Mouse (Mus musculus): ENCODE measurements around the gene Islr. TPM values are rescaled to one million over a fixed set of nuclear protein-coding genes. Genes with fewer than 3 reads are reported as not detected.

Gene Islr
- total and polyA plus RNA-seq, 3 experiments, result not detected

DNA sequence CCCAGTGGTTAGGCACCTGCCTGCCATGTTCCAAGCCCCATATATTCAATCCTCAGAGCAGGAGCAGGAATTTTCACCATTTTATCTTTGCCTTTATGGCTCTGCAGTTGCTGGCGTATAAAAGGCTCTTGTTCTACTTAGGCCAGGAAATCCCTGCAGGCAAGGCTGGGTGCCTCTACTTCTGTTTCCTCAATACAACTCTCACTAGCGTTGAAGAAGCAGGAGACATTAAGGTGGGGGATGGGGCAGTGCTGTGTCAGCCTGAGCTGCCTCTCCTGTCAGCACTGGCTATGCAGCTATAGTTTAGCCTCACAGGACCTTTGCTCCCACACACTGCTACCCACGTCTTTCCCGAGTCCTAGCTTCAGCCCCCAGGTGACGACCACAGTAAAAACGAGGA lies 27.6 kb upstream of the Islr start:
- Histone ChIP-seq H3K9ac (ENCODE audit: control insufficient read depth, low read depth, low read length, poor library complexity, severe bottlenecking) (no peak overlapping the region), H3K27me3 (ENCODE audit: control insufficient read depth in 1 of 2, insufficient read depth in 2 of 2, low read length in 2 of 2) (no peaks in the 10 kb centered on the region), H3K4me3 (ENCODE audit: control insufficient read depth in 1 of 2, insufficient read depth in 1 of 2, low read depth in 2 of 2, low read length in 2 of 2) (no peak overlapping the region), H3K36me3 (ENCODE audit: control insufficient read depth in 1 of 2, insufficient read depth in 2 of 2, low read length in 2 of 2) (peaks cover 24% of the 10 kb centered on the region in 2 experiments), H3K9me3 (replicated peaks; ENCODE audit: insufficient read depth, low read length) (no peaks in the 10 kb centered on the region), H3K27ac (ENCODE audit: control insufficient read depth, low read depth, low read length) (peak overlapping the region; percentile 14; the same call in 1 of the 2 replicates), H3K4me1 (ENCODE audit: control insufficient read depth in 1 of 2, insufficient read depth in 2 of 2, low read length in 2 of 2) (peaks cover 0 to 25% of the 10 kb centered on the region in 2 experiments; a peak in 3 of 4 replicates), H3K79me2 (ENCODE audit: control insufficient read depth, insufficient read depth, low read length, poor library complexity) (no peaks in the 10 kb centered on the region)
- DNase-seq (ENCODE audit: low read depth, low spot score), result no peak
- TF ChIP-seq BHLHE40 (IDR thresholded peaks at IDR 0.05; ENCODE audit: borderline replicate concordance, low read depth, low read length) (no peak), KAT2A (conservative IDR thresholded peaks at IDR 0.05; ENCODE audit: low read depth, low read length) (no peak), UBTF (IDR thresholded peaks at IDR 0.05; ENCODE audit: borderline replicate concordance, insufficient read depth, low read depth, low read length) (no peak), ZMIZ1 (IDR thresholded peaks at IDR 0.05; ENCODE audit: low read depth, low read length) (no peak), E2F4 (IDR thresholded peaks at IDR 0.05; ENCODE audit: borderline replicate concordance, low read depth, low read length) (no peak), NRF1 (IDR thresholded peaks at IDR 0.05; ENCODE audit: insufficient read depth, low read depth, low read length, poor library complexity, severe bottlenecking) (no peak), POLR2A (IDR thresholded peaks at IDR 0.05; ENCODE audit: control insufficient read depth in 1 of 2, insufficient read depth in 1 of 2, low read depth in 1 of 2, low read length in 2 of 2, poor library complexity in 1 of 2) (no peak), EP300 (IDR thresholded peaks at IDR 0.05; ENCODE audit: low read depth in 1 of 2, low read length in 2 of 2) (no peak), RCOR1 (IDR thresholded peaks at IDR 0.05; ENCODE audit: low read depth, low read length) (no peak), SIN3A (IDR thresholded peaks at IDR 0.05; ENCODE audit: low read length) (no peak), TAL1 (IDR thresholded peaks at IDR 0.05; ENCODE audit: low read length) (no peak), CHD2 (IDR thresholded peaks at IDR 0.05; ENCODE audit: low read length) (no peak), USF2 (IDR thresholded peaks at IDR 0.05; ENCODE audit: borderline replicate concordance in 1 of 2, insufficient read depth in 1 of 2, low read depth in 1 of 2, low read length in 2 of 2) (no peak), HCFC1 (IDR thresholded peaks at IDR 0.05; ENCODE audit: low read depth, low read length) (no peak), NELFE (IDR thresholded peaks at IDR 0.05; ENCODE audit: low read depth, low read length) (no peak), JUND (IDR thresholded peaks at IDR 0.05; ENCODE audit: low read depth, low read length) (no peak)

DNA sequence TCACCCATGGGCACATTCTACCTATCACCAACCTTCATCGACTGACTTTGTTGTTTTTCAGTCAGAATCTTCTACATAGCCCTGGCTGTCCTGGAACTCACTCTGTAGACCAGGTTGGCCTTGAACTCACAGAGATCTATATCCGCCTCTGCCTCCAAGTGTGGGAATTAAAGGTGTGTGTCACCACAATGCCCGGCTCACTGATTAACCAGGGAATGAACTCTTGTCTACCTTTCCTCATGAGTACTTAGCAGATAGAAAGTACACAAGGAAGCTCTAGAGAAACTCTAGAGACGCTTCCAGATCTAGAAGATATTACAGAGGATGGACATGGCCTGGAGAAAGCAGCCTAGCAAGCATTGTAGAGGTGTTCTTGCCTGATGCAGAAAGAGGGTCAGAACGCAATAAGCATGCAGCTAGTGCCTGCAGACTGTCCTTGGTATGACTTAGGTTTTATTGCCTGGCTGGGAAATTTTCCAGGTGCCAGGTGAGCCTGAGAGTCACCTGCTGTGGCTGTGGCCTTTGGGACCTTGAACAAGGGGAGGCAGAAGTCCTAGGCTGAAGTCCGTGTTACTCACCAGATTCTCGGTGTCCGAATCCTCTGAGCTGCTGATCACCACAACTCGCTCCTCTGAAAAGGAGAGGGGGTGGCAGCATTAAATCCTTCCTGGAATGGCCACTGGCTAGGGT lies 24.8 kb upstream of the Islr start:
- no peaks in the 10 kb centered on the region for H3K27me3 ChIP-seq (ENCODE audit: control insufficient read depth in 1 of 2, insufficient read depth in 2 of 2, low read length in 2 of 2)
- peaks cover 0 to 39% of the 10 kb centered on the region in 2 experiments; a peak in 3 of 4 replicates for H3K4me1 ChIP-seq (ENCODE audit: control insufficient read depth in 1 of 2, insufficient read depth in 2 of 2, low read length in 2 of 2)
- TF ChIP-seq CTCF (IDR thresholded peaks at IDR 0.05 in 2 of 3, conservative IDR thresholded peaks at IDR 0.05 in 1 of 3; ENCODE audit: control insufficient read depth in 1 of 3, insufficient read depth in 1 of 3, low read depth in 2 of 3, low read length in 3 of 3, poor library complexity in 1 of 3, severe bottlenecking in 1 of 3) (no peak), GATA1 (IDR thresholded peaks at IDR 0.05; ENCODE audit: low read depth, low read length) (no peak), POLR2A (IDR thresholded peaks at IDR 0.05; ENCODE audit: control insufficient read depth in 1 of 2, insufficient read depth in 1 of 2, low read depth in 1 of 2, low read length in 2 of 2, poor library complexity in 1 of 2) (no peak), MAFK (IDR thresholded peaks at IDR 0.05; ENCODE audit: borderline replicate concordance, low read depth, low read length) (no peak), ZC3H11A (IDR thresholded peaks at IDR 0.05; ENCODE audit: low read depth, low read length) (no peak), UBTF (IDR thresholded peaks at IDR 0.05; ENCODE audit: borderline replicate concordance, insufficient read depth, low read depth, low read length) (no peak), ELF1 (IDR thresholded peaks at IDR 0.05; ENCODE audit: low read depth, low read length) (no peak), MYC (IDR thresholded peaks at IDR 0.05; ENCODE audit: low read depth, low read length) (no peak), KAT2A (conservative IDR thresholded peaks at IDR 0.05; ENCODE audit: low read depth, low read length) (no peak), POLR2AphosphoS2 (IDR thresholded peaks at IDR 0.05; ENCODE audit: low read length) (no peak), NELFE (IDR thresholded peaks at IDR 0.05; ENCODE audit: low read depth, low read length) (no peak), ZKSCAN1 (IDR thresholded peaks at IDR 0.05; ENCODE audit: low read depth, low read length) (no peak), RCOR1 (IDR thresholded peaks at IDR 0.05; ENCODE audit: low read depth, low read length) (no peak), MYB (IDR thresholded peaks at IDR 0.05; ENCODE audit: low read depth, low read length) (no peak), CHD1 (IDR thresholded peaks at IDR 0.05; ENCODE audit: low read depth, low read length) (no peak), TAL1 (IDR thresholded peaks at IDR 0.05; ENCODE audit: low read length) (no peak), ETS1 (IDR thresholded peaks at IDR 0.05; ENCODE audit: low read depth, low read length) (no peak)
- H3K4me3 ChIP-seq (ENCODE audit: control insufficient read depth in 1 of 2, insufficient read depth in 1 of 2, low read depth in 2 of 2, low read length in 2 of 2), result no peak overlapping the region
- H3K9me3 ChIP-seq (replicated peaks; ENCODE audit: insufficient read depth, low read length), result no peaks in the 10 kb centered on the region
- no peak overlapping the region for H3K27ac ChIP-seq (ENCODE audit: control insufficient read depth, low read depth, low read length)
- no peaks in the 10 kb centered on the region for H3K79me2 ChIP-seq (ENCODE audit: control insufficient read depth, insufficient read depth, low read length, poor library complexity)
- H3K36me3 ChIP-seq (ENCODE audit: control insufficient read depth in 1 of 2, insufficient read depth in 2 of 2, low read length in 2 of 2), result peaks cover 20 to 37% of the 10 kb centered on the region in 2 experiments
- no peak overlapping the region for H3K9ac ChIP-seq (ENCODE audit: control insufficient read depth, low read depth, low read length, poor library complexity, severe bottlenecking)
- no peak for DNase-seq (ENCODE audit: low read depth, low spot score)

Data from MEL (cell line).